Mouse (Mus musculus) cerebellum, adult 2 months (tissue): ENCODE results near the gene Prr5l. TPM values are rescaled to one million over a fixed set of nuclear protein-coding genes. Genes with fewer than 3 reads are reported as not detected.

Experiments
- DNase-seq, 2 experiments: peaks; one replicate each; pipeline ENCODE4 v3.0.0; 2021
- H3K27ac ChIP-seq: fragments of 200-500 bp; 2 replicates; pipeline ENCODE4 v1.5.1; 2012; ENCODE audit warnings: low read length, control low read depth, inconsistent platforms; ENCODE audit not compliant: insufficient read depth
- H3K27me3 ChIP-seq: fragments of 200-500 bp; 2 replicates; pipeline ENCODE4 v1.6.1; 2012; ENCODE audit warnings: inconsistent platforms, mild to moderate bottlenecking, low read length, moderate library complexity; ENCODE audit not compliant: control insufficient read depth, insufficient read depth
- H3K4me1 ChIP-seq: fragments of 200-500 bp; 2 replicates; pipeline ENCODE4 v1.6.1; 2011; ENCODE audit warnings: low read length; ENCODE audit not compliant: control insufficient read depth, insufficient read depth
- H3K4me3 ChIP-seq: fragments of 200-500 bp; replicated peaks from 2 replicates; pipeline ENCODE3; 2011; ENCODE audit warnings: mild to moderate bottlenecking, low read depth, low read length, control low read depth; ENCODE audit not compliant: insufficient read depth
- CTCF ChIP-seq: fragments of 200-500 bp; IDR thresholded peaks from 2 replicates; pipeline ENCODE4 v1.5.1; 2011; ENCODE audit warnings: low read depth, mild to moderate bottlenecking, control low read depth, low read length, moderate library complexity, borderline replicate concordance; ENCODE audit not compliant: insufficient read depth
- POLR2A ChIP-seq: fragments of 200-500 bp; IDR thresholded peaks from 2 replicates; pipeline ENCODE4 v1.6.1; 2011; ENCODE audit warnings: low read length, control low read depth, borderline replicate concordance; ENCODE audit not compliant: insufficient read depth
- WGBS: fragments of 180-500 bp; shearing (Covaris S2); methylation state at CpG from one replicate; pipeline ENCODE4 v1.1.7; 2018; 5-methylcytosine and 5-hydroxymethylcytosine counted together
- polyA plus RNA-seq: library from polyadenylated mRNA; depleted of rRNA; stranded (reverse); fragments of >200 nt; gene quantifications from 2 replicates; pipeline ENCODE4 v1.2.3, GENCODE M21; 2012

The Prr5l gene
- polyA plus RNA-seq, 1 experiment, result 37.8 TPM

DNA sequence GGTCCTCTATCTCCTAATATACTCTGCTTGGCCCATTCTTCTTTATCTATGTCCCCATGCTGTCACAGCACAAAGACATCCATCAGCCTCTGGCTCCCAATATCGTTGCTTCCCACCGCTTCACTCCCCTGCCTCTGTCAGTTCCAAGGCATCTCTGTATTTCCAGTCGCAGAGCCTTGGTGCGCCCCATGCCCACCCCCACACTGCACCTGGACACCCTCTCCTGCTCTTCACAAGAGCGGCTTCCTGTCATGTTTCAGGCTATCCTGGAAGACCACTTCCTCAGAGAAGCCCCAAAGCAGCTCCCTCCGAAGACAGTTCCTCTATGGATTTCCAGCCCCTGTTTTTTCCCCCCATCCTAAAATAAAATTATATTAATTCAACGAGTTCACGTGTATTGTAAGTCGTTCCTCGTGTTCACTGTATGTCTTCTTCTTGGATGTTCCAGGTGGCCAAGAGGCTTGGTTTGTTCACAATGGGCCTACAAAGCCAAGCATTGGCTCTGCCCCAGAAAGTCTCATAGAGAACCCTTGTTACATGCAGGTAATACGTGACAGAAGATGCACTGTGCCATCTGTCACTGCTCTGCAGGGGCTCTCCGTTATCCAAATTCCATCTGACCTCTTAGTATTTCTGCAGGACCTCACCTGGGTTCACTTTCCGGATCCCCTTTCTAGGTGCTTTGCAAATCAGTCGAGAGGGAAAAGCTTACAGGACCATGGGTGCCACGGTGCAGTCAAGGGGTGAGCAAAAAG, 26.7 kb upstream of the Prr5l start:
- Histone ChIP-seq H3K27me3 (no peaks in the 10 kb centered on the region), H3K27ac (peak overlapping the region; percentile 97), H3K4me3 (no peak overlapping the region), H3K4me1 (peaks cover 44% of the 10 kb centered on the region)
- TF ChIP-seq POLR2A, result no peak
- peak; percentile 88 to 94 for DNase-seq
- 33% methylated on average over 15 of the region's 15 CpGs for WGBS

DNA sequence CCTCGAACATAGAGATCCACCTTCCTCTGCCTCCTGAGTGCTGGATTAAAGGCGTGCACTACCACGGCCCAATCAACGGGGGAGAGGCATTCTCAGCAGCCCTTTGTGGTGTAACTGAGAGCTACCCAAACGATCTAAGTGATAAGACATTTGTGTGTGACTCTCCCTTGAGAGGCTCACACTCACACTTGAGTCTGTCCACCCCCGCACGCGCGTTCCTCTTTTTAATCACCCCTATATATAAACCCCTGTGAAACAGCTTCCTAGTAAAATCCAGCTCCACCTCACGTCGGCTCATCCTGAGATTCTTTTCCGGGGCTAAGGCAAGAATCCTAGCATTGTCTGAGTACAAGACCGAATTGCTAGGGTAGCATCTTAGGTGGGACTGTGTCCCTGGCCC, 25.9 kb upstream of the Prr5l start:
- Histone ChIP-seq H3K4me1 (peaks cover 44% of the 10 kb centered on the region), H3K27ac (peak overlapping the region; percentile 97), H3K27me3 (no peaks in the 10 kb centered on the region), H3K4me3 (no peak overlapping the region)
- DNase-seq, result peak in 1 of 2 experiments; percentile 33
- TF ChIP-seq POLR2A (no peak), CTCF (no peak)
- 77% methylated on average over 13 of the region's 13 CpGs for WGBS

DNA sequence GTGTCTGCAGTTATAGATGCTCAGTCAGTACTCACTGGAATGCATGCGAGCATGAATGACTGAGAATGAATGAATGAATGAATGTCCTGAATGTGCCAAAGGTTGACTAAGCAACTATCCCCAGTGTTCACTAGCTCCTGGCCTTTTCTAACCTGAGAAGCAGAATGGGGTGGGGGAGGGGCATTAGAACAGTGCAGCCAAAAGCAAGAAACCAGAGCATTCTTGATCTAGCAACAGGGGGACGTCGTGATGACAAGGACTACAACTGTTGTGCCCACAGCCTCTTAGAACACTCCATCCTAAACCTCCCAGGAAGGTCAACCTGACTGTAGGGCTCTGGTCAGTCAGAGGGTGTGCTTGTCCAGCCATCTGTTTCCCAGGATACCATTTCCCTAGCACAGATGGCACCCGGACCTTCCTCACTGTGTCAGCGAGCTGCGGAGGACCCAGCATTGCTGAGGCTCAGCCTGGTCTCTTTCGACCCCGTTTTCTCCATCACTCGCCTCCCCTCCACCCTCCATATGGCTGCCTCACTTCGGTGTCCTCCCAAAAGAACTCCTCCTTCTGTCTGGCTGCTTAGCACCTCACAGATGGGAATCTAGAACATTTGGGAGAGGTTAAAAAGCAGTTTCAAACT, 24.7 kb upstream of the Prr5l start:
- WGBS, result 14% methylated on average over 10 of the region's 10 CpGs
- TF ChIP-seq POLR2A, result peak; percentile 34; the same call in 1 of the 2 replicates
- no peak; the same call in 1 of the 2 replicates for TF ChIP-seq CTCF
- no peaks in the 10 kb centered on the region for H3K27me3 ChIP-seq
- no peak overlapping the region for H3K4me3 ChIP-seq
- peaks cover 44% of the 10 kb centered on the region for H3K4me1 ChIP-seq
- peak; percentile 93 to 98 for DNase-seq
- H3K27ac ChIP-seq, result peak overlapping the region; percentile 97

DNA sequence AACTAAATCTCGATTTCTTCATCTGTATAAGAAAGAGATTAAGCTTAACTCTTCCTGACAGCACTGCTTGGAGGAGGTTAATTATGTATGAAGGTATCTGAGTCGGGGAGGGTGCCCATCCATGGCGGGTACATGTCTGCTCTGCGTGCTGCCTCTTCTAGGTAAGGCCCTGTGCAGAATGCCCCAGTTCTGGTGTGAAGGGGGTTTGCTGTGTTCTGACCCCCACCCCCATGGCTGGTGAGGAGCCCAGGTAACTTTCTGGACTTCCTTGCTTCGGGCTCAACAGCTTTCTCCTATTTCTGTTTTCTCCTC, 23.5 kb upstream of the Prr5l start:
- peak; percentile 46 to 64 for DNase-seq
- H3K4me3 ChIP-seq, result no peak overlapping the region
- H3K27ac ChIP-seq, result peak overlapping the region; percentile 81
- no peak for TF ChIP-seq CTCF
- no peak for TF ChIP-seq POLR2A
- WGBS, result 34% methylated on average over 5 of the region's 5 CpGs
- H3K27me3 ChIP-seq, result no peaks in the 10 kb centered on the region
- peaks cover 51% of the 10 kb centered on the region for H3K4me1 ChIP-seq

DNA sequence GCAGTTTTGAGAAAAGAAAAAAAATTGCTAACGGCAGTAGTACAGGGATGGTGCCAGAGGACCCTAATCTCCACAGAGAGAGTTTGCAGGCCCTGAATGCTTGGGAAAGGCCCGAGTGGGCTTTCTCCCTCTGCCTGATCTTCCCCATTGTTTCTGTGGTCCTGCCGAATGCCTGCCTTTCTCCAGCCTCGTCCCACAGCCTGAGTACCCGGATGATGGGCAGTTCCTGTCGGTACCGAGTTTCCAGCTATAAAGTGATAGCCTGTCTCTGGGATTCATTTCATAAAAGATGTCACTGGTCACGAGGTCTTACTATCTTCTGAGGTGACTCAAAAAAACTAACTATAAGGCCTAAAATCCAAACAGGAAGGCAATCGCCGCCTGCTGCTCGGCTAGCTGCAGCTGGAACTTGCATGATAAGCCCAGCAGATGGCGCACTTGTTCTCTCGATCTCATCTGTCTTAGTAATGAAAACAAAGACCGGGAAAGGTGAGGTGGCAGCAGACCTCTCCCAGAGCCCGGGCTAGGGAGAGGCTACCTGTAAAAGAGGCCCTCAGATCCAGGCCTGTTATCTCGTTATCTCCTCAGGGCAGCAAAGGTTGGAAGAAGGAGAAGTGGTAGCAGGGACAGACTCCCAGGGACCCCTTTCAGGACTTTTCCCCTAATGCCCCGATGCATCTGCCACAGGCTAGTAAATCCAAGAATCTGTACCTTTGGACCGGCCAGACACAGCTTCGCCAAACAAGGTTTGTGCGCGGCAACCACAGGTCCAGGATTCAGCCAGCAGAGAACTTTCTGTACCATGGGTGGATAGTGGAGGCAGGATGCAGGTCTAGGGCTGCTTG, 22.9 kb upstream of the Prr5l start:
- peaks cover 49% of the 10 kb centered on the region for H3K4me1 ChIP-seq
- DNase-seq, result peak; percentile 87 to 92
- 14% methylated on average over 21 of the region's 21 CpGs for WGBS
- TF ChIP-seq CTCF (peak; percentile 91), POLR2A (peak; percentile 21; the same call in 1 of the 2 replicates)
- H3K4me3 ChIP-seq, result no peak overlapping the region
- H3K27ac ChIP-seq, result peak overlapping the region; percentile 81
- H3K27me3 ChIP-seq, result no peaks in the 10 kb centered on the region

DNA sequence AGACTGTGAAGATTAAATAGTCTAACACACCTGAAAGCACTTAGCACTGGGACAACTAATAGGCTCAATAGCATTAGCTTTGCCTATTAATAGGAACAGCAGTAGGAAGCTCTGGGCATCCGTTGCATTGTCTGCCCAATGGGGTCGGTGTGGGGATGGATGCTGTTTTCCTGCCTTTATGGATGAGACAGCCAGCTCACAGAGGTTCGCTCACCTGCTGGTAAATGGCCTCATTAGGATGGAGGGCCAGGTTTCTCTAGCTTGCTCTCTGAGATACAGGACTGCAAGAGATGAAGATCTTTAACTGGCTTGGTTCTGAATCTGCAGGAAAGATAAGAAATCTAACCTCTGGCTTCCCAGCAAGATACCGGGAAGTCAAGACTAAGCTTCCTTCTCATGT, 19.4 kb upstream of the Prr5l start:
- TF ChIP-seq CTCF, result no peak
- TF ChIP-seq POLR2A, result no peak
- Histone ChIP-seq H3K4me3 (no peak overlapping the region), H3K27ac (no peak overlapping the region), H3K4me1 (peaks cover 17% of the 10 kb centered on the region), H3K27me3 (no peaks in the 10 kb centered on the region)
- WGBS, result 43% methylated on average over 4 of the region's 4 CpGs
- peak; percentile 46 to 62 for DNase-seq

DNA sequence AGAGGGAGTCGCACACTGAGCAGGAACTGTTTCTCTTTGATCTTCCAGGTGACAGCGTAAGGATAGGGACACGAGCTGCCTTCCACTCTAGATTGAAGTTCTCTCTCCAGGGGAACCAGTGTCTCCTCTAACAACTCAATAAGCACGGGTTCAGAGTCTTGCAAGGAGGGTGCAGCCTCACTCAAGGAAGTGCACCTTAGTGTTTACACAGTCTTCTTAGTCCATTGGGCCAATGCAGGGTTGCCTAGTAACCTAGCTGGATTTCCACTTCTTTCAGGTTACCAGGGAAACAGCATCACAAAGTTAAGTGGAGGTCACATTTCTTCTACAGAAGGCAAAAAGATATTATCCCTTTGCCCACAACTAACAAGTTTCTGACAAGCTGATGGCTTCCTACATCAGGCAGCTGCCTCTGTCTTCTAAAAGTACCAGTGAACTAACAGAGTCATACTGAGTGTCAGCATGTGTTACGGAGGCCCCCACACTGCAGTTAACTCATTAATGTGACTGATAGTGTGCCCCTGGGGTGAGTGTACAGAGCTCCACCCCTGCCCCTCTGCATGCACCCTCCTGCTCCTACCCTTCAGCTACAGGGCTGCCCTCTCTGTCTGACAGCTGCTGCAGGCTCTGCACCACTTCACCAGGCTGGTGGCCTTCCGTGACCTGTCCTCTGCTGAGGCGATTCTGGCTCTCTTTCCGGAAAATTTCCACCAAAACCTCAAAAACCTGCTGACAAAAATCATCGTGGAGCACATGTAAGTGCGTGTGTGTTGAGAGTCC, 13.8 kb upstream of the Prr5l start:
- WGBS, result 78% methylated on average over 10 of the region's 10 CpGs
- Histone ChIP-seq H3K4me3 (no peak overlapping the region), H3K27me3 (no peaks in the 10 kb centered on the region), H3K4me1 (peaks cover under 1% of the 10 kb centered on the region; the same call in 1 of the 2 replicates), H3K27ac (no peak overlapping the region)
- TF ChIP-seq POLR2A (no peak), CTCF (no peak)
- no peak for DNase-seq
